ENCODE assay signal across 8 mouse cellular contexts in genomic region chr11:35544112-35545064, GRCm38 (mm10).
DNase-seq lines count a peak whose midpoint lies in the region; ATAC-seq and TF ChIP-seq lines count a peak whose summit lies in the region.

No protein-coding gene starts in this region.

- intact Hi-C loops in gastrocnemius, postnatal 14 days (cut with DNase I; ENCODE audit: low total_unique reads), result no loop called here

- no peak for ATAC-seq in heart, embryonic 12.5 days (ENCODE audit: insufficient number of reproducible peaks, low FRiP score)
- peak; percentile 88 for ATAC-seq in hindbrain, embryonic 16.5 days

- 42% methylated on average over 31 of the region's 31 CpGs for WGBS in heart, embryonic 12.5 days
- 18% methylated on average over 31 of the region's 31 CpGs for WGBS in hindbrain, embryonic 16.5 days
- WGBS in olfactory bulb, adult 2 months, result 43% methylated on average over 31 of the region's 31 CpGs

- no peak for DNase-seq in heart, adult 18-20 months
- DNase-seq in cerebellum, postnatal 36 days, result peak; percentile 55 to 59
- no peak for DNase-seq in gastrocnemius, postnatal 14 days
- DNase-seq in thymus, postnatal 25 days, result no peak

- H3K4me2 ChIP-seq in heart, embryonic 12.5 days, result peak overlapping the region; percentile 56
- peak overlapping the region; percentile 72 for H3K4me2 ChIP-seq in hindbrain, embryonic 16.5 days (ENCODE audit: low read length)

- H3K27me3 ChIP-seq in heart, embryonic 12.5 days (replicated peaks), result peaks cover 6% of the 10 kb centered on the region
- peaks cover 33% of the 10 kb centered on the region for H3K27me3 ChIP-seq in E14TG2a.4 (ENCODE audit: insufficient read depth, low read length)
- peaks cover 3% of the 10 kb centered on the region; the same call in 1 of the 2 replicates for H3K27me3 ChIP-seq in hindbrain, embryonic 16.5 days (replicated peaks; ENCODE audit: control insufficient read depth, insufficient read depth, low read length)

- H3K27ac ChIP-seq in heart, embryonic 12.5 days (ENCODE audit: poor library complexity, severe bottlenecking), result no peak overlapping the region
- peak overlapping the region; percentile 80 for H3K27ac ChIP-seq in hindbrain, embryonic 16.5 days (ENCODE audit: low read depth, low read length)
- H3K27ac ChIP-seq in olfactory bulb, adult 2 months (ENCODE audit: insufficient read depth, low read depth, low read length), result no peak overlapping the region

- 0 out of 2 replicates have a peak overlapping the region, but pooled peaks have one; percentile 1 for H3K9ac ChIP-seq in heart, embryonic 12.5 days
- peak overlapping the region; percentile 71 for H3K9ac ChIP-seq in hindbrain, embryonic 16.5 days (ENCODE audit: low read depth, low read length)

- no peaks in the 10 kb centered on the region for H3K36me3 ChIP-seq in heart, embryonic 12.5 days
- no peaks in the 10 kb centered on the region for H3K36me3 ChIP-seq in E14TG2a.4 (ENCODE audit: insufficient read depth, low read length)
- H3K36me3 ChIP-seq in hindbrain, embryonic 16.5 days (ENCODE audit: control insufficient read depth, insufficient read depth, low read length), result no peaks in the 10 kb centered on the region

- H3K9me3 ChIP-seq in heart, embryonic 12.5 days (replicated peaks), result no peaks in the 10 kb centered on the region
- no peaks in the 10 kb centered on the region for H3K9me3 ChIP-seq in E14TG2a.4 (ENCODE audit: low read length)
- H3K9me3 ChIP-seq in hindbrain, embryonic 16.5 days (ENCODE audit: control insufficient read depth, low read length), result no peaks in the 10 kb centered on the region

- no peak for TF ChIP-seq POLR2A in olfactory bulb, adult 2 months (IDR thresholded peaks at IDR 0.05; ENCODE audit: insufficient read depth, low read depth, low read length)

- TF ChIP-seq CTCF in E14TG2a.4 (conservative IDR thresholded peaks at IDR 0.05; ENCODE audit: low read length), result no peak
- TF ChIP-seq CTCF in olfactory bulb, adult 2 months (IDR thresholded peaks at IDR 0.05; ENCODE audit: insufficient read depth, low read depth, low read length), result no peak

- H3K4me1 ChIP-seq in heart, embryonic 12.5 days (replicated peaks), result peaks cover 19% of the 10 kb centered on the region
- peaks cover 25% of the 10 kb centered on the region for H3K4me1 ChIP-seq in E14TG2a.4 (replicated peaks; ENCODE audit: low read depth, low read length)
- H3K4me1 ChIP-seq in hindbrain, embryonic 16.5 days (ENCODE audit: control insufficient read depth, insufficient read depth, low read depth, low read length), result peaks cover 10% of the 10 kb centered on the region
- H3K4me1 ChIP-seq in olfactory bulb, adult 2 months (ENCODE audit: control insufficient read depth, insufficient read depth, low read length), result peaks cover 6% of the 10 kb centered on the region; the same call in 1 of the 2 replicates

- peak overlapping the region; percentile 14 for H3K4me3 ChIP-seq in heart, embryonic 12.5 days
- H3K4me3 ChIP-seq in E14TG2a.4 (replicated peaks; ENCODE audit: low read length), result peak overlapping the region; percentile 70
- peak overlapping the region; percentile 47 for H3K4me3 ChIP-seq in hindbrain, embryonic 16.5 days (ENCODE audit: low read length)
- peak overlapping the region; percentile 40 for H3K4me3 ChIP-seq in olfactory bulb, adult 2 months (ENCODE audit: insufficient read depth, low read depth, low read length)

Comparison
In these comparisons a context has a peak if more than half of its experiments do, and no peak if none do; other contexts are left out.
1. H3K4me3 ChIP-seq: peak in every context shown above with its lines; median percentile 70 in E14TG2a.4; 47 in hindbrain, embryonic 16.5 days; 40 in olfactory bulb, adult 2 months; 14 in heart, embryonic 12.5 days.
2. DNase-seq: peak in cerebellum, postnatal 36 days (2 of 2); none in heart, adult 18-20 months (0 of 2), gastrocnemius, postnatal 14 days (single experiment) and thymus, postnatal 25 days (single experiment).